Mouse (Mus musculus) kidney, postnatal 14 days (tissue): ENCODE results near the gene Ctnnbip1.

ENCODE experiments used
- DNase-seq: peaks from one replicate; pipeline ENCODE4 v3.0.0; 2022; ENCODE audit warnings: mixed read lengths

Ctnnbip1 gene

DNA sequence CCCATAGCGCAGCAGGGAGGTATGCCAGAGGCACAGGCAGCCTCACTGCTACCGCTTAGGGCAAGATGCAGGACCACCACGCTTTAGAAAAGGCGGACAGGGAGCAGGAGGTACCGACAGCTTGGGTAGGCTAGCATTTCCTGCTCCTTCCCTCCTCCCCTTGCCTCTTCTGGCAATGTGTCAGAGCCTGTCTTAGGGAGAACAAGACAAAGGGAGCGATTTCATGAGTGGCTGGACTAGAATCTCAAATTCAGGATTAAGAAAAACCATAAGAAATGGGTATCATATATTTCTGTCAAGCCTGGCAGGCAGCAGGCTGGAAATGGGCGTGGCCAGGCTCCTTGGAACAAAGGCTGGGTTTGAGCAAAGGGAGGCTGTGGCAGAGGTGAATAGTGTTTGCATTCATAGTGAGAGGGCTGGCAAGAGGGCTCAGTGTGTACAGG, 44.9 kb downstream of the Ctnnbip1 start:
- no peak for DNase-seq

DNA sequence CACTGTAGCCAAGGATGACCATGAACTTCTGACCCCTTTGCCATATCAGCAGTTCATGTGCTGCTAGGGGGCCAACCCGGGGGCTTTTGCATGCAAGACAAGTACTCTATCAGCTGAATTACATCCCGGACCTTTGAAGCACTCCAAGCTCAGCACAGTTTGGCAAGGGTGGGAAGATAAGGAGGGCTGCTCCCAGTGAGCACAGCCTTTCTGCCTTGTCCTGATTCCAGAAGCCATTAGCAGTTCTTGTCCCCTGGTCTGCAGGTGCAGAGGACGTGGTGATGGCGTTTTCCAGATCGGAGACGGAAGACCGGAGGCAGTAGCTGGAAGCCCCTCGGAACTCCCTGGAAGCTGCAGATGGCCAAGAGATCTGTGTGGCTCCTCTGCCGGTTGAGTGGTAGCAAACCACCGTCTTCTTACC, 45.9 kb downstream of the Ctnnbip1 start:
- DNase-seq: no peak

DNA sequence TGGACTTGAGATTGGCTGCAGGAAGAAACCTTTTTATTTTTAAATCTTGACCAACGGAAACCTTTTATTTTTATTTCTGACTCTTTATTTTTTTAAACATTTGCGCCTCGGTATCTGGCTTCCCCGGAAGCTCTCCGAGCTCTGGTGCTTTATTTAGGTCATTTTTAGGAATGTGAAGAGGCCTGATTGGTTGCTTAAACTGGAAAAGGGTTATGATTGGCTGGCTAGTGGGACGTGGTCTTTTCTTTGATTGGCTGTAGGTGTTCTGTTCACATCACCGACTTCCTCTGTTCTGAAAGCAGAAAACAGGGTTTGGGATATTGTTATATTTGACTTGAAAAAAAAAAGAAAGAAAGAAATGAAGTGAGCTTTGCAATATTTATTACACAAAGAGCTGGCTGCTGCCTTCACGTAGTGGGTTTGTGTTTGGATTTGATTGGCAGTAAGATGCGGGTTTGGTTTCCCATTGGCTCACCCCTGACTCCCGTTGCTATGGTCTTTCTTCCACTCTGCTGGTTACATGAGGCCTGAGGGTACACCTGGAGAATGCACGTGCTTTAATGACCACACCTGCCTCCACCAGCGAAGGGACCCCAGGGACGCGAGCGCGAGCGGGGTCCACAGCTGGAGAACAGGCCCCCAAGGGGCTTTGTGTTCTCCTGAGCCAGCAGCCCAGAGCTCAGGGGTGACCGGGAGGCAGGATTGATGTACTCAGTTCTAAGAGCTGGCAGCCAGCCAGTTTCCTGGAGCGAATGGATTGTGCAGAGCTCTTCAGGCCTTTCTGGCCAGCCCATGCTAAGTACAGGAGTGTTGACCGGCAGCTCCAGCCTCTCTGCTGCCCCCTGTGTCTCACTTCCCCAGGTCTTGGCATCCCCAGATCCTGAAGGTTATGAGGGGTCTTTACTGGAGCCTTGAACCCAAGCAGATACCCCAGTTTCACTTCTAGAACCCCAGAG, 46.7 kb downstream of the Ctnnbip1 start:
- DNase-seq: peak; percentile 90

DNA sequence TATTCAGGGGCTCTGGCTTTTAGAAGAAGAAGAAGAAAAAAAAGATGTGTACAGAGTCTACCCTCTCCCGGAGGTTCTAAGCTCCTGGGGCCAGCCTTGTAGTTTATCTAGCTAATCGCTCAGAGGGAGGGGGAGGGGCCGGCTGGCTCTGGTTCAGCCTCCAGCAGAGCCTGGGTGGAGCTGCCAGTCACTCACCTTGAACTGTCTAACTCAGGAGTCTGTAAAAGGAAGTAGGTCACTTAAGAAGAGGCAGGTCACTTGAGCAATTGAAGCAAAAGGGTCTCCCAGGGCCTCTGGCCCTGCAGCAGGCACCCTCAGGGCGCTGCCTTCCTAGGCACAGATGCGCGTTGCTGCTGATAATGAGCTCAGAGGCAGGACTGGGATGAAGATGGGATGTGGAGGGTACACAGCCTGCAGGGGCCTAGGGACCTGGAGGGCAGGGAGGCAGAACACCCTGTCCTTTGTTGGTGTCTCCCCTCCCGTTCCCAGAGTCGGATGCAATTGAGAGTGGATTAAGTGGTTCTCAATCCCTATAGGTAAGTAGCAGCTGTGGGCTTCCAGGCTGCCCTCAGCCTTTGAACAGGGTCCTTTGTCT, 49.5 kb downstream of the Ctnnbip1 start:
- DNase-seq: peak; percentile 70

DNA sequence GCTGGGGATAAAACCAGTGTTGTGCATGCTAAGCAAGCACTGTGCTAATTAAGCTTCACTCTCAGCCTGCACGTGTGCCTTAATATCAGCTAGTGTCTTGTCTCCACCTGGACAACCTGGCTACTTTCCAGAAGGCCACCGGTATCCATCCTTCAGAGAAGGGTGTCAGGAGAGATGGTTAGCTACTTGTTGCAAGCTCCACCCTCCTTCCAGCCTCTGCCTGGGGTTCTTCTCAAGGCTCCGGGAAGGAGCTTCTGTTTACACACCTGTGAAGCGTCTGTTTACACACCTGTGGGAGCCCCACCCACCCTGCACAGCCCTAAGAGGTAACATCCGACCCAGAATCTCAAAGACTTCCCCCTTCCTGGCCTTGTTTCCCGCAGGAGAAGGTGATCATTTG, 50.6 kb downstream of the Ctnnbip1 start:
- no peak for DNase-seq

DNA sequence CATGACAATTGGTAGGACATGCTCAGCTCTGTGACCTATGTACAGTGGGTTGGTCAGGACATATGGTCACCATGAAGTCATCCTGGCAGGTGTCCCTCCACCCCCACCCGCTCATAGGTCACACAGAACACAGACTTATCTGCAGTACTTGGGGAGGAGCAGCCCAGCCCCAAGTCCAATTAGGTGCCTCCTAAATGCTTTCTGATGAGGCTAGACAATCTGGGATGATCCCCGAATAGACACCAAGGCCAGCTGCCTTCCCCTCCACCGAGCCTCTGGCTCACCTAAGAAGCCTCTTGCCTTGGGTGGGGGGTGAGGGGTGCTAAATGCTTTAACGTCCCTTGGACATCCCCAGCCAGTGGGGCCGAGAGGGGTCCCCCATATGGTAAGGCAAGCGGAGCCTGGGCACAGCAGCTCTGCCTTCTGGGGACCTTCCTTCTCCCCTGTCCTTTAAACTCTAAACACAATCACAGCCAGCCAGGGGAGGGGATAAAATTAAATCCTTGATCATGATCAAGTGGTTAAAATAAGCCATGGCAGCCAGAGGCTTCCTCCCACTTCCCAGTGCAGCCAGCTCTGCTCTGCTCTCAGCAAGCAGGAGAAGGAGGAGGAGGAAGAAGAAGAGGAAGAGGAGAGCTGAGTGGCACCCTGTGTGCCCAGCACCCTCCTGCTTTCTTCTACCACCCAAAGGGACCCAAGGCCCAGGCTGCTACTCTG, 51.9 kb downstream of the Ctnnbip1 start:
- no peak for DNase-seq

DNA sequence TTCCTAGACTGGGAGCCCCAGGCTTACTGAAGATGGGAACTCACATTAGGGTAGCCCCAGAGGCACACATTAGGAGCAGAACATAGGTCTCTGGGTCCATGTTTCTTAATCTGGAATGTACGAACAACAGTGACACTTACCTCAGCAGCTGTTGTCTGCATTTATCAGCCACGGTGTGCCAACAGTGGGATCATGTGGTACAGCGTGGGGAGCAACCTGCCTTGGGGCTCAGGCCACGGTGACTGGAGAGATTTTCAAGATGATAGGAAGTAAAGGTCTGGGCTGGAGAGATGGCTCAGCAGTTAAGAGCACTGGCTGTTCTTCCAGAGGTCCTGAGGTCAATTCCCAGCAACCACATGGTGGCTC, 52.4 kb downstream of the Ctnnbip1 start:
- no peak for DNase-seq

DNA sequence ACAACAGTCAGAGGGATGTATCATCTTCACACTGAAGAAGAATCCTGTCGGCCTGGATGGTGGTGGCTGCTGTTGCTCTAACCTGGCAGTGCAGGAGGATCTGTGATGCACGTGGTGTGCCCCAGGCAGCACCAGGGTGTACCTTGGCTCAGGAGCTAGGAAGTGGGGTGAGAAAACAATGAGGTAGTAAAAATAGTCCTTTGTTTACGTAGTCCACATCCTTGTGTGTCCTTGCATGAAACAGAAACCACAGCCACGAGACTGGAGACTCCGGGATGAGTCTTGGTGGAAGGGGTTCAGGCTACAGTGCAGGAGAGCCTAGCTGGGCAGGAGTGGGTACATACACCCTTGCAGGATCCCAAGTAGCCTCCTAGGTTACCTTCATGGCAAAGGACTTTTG, 53.2 kb downstream of the Ctnnbip1 start:
- no peak for DNase-seq

DNA sequence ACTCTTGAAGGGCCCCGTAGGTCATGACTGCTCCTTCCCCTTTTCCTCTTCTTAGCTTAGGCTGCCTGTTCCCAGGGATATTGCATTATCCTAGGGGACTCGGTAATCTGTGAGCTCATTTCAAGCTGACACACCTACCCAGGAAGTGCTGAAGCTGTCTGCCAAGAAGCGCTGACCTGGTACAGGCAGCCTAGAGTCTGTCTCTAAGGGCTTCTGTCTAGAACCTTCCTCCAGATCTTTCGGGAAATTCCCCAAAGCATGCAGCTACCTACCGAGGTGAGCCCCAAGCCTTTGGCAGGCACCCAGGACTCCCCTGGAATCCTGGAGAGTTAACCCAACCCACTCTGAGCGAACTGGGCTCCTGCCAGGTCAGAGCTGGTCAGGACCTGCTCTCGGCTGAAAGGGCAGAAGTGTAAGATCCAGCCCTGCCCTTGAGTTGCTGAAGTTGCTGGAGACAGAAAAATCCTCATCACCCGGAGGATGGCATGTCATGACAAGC, 53.7 kb downstream of the Ctnnbip1 start:
- peak; percentile 94 for DNase-seq

DNA sequence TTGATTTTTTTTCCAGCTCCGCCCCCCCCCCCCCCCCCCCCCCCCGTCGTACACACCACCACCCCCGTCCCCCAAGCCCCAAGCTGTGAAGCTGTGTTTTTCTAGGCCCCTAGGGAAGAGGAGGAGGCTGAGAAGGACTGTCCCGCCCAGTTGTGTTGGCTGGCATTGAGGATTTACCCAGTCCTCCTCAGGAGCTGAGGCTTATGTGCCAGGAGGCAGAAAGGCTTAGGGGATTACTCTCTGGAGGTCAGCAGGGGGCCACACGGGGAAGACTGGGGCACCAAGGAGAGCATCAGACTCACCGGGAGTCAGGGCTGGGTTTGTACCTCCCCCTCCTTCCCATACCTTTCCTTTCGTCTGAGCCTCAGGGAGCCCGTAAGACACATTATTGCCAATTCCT, 54.4 kb downstream of the Ctnnbip1 start:
- no peak for DNase-seq

DNA sequence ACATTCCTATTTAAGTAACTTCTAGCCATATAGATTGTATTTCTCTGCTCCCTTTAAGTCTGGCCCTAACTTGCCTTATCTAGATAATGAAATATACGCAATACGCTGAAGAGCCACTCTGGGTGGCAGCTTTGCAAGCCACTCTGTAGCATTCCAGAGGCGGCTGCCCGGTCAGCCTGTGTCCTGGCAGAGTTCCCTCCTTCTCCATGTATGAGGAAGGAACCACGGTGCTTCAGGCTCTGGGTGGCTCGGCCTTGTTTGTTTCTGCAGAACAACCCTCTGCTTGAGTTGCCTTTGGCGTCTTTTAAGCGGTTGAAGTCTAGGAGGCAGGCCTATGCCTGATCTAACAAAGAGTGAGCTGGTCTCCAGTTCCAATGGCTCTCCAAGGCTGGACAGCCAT, 54.8 kb downstream of the Ctnnbip1 start:
- peak; percentile 54 for DNase-seq

DNA sequence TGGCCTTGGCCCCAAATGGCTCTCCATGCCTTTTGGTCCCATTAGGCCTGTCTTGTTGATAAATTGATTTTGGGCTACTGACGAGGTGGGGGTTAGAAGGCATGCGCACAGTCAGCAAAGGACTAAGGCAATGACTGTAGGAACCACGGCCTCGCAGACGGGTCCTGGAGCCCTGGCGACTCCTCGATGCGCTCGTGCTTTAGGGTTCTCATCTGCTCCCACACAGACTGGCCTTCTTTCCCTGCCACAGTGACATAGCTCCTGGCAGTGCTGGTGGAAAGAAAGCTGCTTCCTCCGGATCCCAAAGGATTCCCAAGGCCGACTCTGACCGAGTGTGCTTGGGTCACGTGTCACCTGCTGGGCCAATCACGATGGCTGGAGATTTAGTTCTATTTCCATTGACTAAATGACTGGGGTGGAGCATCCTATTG, 56.4 kb downstream of the Ctnnbip1 start:
- peak; percentile 48 for DNase-seq

DNA sequence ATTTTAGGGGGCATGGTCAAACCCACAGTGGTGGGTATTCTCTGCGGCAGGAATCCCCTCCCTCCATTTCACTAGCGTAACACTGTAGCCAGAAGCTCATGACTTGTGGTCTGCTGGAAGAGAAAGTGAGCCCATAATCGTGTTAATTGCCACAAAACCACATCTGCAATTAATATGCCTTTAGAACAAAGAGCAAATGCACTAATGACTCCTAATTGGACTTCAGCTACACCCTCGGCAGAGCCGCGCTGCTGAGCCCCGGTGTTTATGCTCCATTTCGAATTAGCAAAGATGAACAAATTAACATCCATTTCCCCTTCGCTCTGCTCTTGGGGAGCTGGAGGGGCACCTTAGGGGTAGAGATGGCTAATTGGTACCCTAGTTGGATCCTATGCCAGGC, 58.0 kb downstream of the Ctnnbip1 start:
- no peak for DNase-seq

DNA sequence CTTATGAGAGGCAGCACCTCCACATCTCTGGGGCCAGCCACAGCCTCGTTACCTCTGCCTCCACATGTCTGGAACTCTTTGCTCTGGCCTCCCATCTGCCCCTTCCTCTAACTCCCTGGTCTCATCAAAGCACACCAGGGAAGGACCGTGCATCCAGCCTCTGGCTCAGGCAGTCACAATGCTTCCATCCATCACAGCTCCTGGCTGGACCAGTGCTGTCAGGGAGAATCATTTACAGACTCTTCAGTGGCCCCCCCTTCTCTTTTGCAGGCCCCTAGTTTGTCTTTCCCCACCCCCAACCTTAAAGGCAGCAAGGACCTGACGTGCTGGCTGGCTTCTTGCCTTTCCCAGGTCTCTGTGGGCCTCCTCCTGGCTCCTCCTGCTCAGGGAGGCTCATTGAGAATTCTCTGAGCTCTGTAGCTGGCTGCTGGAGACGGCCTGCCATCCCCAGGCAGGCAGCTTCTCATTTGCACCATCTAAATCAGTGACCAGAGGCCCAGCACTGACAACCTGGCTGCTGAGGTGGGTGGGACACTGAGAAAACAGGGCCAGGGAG, 59.0 kb downstream of the Ctnnbip1 start:
- no peak for DNase-seq

DNA sequence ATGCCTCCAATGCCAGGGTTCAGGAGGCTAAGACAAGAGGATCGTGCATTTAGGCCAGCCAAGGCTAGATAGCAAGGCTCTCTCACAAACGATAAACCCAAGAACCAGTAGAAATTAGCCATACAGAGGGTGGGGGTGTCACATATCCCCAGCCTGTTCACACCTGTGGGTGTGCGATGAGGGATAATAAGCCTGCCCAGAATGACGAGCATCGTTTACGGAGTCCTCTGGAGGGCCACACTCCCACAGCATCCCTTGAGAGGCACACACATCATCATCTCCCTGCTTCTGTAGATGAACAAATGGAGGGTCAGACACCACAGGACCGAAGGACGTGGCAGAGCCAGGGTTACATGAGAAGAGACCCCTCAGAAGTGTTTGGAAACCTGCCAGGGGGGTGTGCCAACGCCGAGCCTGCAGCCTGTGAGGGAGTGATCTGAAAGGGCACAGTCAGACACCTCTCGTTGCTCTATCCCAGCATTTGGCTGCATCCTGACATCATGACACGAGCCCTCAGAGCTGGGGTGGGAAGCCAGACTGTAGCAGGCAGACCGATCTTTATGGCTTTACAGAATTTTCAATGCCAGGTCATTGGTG, 60.1 kb downstream of the Ctnnbip1 start:
- no peak for DNase-seq

DNA sequence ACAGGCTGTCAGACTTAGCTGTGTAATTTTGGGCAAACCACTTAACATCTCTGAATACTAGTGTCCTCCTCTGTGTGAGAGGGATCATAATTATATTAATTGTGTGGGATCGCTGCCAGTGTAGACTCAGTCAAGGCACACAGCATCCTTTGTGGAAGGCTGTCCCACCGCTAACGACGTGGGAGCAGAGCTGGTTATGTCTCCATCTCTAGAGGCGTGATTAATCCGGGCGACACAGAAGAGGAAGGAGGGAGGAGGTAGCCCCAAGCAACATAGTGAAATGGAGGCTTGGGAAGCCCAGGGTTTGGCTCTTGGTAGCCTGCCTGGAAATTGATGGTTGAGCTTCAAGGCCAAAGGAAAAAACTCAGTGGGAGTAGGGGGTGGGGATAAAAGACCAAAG, 60.8 kb downstream of the Ctnnbip1 start:
- no peak for DNase-seq

DNA sequence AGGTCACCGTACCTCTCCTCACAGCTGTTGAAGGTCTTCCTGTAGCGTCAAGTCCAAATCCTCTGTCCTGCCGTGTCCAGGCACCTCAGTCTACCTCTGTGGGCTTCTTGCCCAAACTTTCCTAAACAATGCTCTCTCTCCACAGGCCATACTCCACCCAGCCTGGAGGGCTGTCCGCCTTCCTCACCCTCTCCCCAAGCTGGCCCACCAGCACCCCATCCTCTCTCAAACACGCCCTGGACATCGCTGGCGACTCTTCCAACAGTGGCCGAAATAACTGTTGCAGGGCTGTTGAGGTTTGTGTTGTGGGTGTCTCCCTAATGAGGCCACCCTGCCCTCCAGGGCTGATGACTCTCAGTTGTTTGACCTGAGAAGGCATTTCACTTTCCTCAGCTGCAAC, 67.2 kb downstream of the Ctnnbip1 start:
- no peak for DNase-seq

DNA sequence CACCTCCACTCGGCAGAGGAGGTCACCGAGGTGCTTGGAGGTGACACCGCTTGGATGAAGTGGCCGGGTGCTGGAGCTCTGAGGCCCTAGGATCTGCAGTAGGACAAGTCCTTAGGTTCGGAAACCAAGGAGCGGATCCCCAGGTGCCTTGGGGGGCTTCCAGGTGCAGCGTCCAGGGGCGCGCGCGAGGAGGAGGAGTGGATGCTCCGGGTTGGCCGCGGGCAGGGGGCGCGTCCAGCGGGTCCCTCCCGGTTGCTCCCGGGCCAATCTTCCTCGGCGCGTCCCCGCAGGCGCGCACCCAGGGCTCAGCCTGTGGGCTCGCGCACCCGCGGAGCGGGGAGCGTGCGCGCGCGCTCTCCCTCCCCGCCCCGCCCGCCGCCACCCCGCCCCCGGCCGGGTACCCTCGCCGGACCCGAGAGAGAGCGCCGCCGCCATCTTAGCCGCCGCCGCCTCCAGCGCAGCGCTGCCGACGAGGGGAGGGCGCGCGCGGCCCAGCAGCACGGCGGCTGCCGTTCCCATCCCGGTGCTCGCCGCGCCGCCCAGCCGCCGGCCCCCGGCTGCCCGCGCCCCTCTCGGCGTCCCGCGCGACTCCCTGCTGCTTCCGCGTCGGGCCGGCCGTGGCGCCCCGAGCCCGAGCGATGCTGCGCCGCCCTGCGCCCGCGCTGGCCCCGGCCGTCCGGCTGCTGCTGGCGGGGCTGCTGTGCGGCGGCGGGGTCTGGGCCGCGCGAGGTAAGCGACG, 68.2 kb downstream of the Ctnnbip1 start, which contains the start of gene Clstn1:
Gene Clstn1 (plus strand): TSS at position 425 of the 739 bp plus-strand sequence.
- peak; percentile 83 for DNase-seq

DNA sequence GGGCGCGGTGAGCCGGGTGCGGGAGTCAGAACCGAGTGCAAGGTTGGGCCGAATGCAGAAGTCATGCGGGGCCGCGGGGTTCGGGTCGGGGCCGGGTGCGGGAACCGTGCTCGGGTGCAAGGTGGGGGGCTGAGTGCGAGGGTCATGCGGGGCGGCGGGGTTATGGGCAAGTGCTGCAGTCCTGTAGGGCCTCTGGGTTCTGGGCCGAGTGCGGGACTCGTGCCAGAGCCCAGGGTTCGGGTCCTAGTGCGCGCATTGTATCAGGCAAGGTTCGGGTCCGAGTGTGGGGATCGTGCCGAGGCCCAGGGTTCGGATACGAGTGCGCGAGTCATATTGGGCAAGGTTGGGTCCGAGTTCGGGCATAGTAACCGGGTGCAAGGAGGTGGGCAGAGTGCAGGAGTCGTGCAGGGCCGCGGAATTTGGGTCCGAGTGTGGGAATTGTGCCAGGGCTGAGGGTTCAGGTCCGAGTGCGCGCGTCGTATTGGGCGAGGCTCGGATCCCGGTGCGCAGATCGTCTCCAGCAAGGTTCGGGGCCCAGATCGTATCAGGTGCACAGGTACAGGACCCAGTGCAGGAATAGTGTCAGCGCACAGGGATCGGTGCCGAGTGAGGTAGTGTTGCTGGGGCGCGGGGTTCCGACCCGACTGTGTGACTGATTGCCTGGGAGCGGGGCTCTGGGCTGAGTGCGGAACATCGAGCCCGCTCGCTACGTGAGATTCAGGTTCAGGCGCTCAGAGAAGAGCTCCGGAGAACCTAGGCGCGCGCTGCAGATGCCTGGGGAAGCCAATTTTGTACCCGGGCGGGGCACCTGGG, 69.0 kb downstream of the Ctnnbip1 start:
- peak; percentile 39 for DNase-seq

DNA sequence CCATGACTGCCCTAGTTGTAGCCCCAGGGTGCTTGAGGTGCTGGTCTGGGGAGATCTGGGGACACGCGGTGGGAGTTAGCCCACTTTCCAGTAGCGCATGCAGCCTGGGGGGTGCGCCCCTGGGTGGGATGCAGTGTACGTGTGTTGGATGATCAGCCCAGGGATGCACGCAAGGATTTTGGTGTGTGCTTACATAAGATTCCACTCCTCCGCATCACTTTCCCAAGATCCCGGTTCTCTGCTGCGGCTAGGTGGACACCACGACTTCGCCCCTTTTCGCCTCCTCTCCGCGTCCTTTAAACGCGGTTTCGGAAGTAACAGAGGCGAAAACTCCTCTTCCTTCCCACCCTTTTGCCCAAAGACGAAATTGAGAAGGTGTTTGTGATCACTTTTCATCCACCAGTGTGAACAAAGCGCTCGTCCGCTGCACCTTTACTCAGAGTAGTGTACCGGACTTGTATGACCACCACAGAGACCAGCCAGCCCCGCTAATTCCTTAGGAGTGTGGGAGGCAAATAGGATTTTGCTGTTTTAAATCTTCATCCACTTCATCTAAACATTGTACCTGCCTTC, 69.6 kb downstream of the Ctnnbip1 start:
- DNase-seq: no peak

DNA sequence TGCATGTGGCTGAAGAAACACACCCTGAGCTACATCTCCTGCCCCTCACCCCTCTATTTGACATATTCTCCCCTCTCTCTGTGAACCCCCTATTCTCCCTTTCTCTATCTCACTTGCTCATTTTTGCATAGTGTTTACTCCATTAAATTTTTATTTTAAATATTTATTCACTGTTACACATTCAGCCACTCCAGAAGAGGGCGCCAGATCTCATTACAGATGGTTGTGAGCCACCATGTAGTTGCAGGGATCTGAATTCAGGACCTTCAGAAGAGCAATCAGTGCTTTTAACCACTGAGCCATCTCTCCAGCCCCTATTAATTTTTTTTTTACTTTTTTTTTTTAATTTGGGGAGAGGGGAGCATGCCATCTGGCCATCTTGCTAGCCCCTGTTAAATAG, 72.2 kb downstream of the Ctnnbip1 start:
- DNase-seq: no peak
